Mouse (Mus musculus) kidney, embryonic 16.5 days (tissue): ENCODE data around the gene Zfp385c. TPM values are rescaled to one million over a fixed set of nuclear protein-coding genes. Genes with fewer than 3 reads are reported as not detected.

Experiments
- ATAC-seq: fragments of 200-750 bp; cut with Nextera tagmentation; 2 replicates; pipeline ENCODE4 v1.8.0; 2017; ENCODE audit warnings: moderate TSS enrichment; ENCODE audit not compliant: low FRiP score, low TSS enrichment
- H3K27ac ChIP-seq: fragments of 300-500 bp; sonication (generic); 2 replicates; pipeline ENCODE4 v1.5.1; 2014; ENCODE audit warnings: low read length
- H3K27me3 ChIP-seq: fragments of 300-500 bp; sonication (generic); 2 replicates; pipeline ENCODE4 v1.6.1; 2014; ENCODE audit warnings: low read length, control low read depth, mixed read lengths; ENCODE audit not compliant: insufficient read depth
- H3K36me3 ChIP-seq: fragments of 300-500 bp; sonication (generic); 2 replicates; pipeline ENCODE4 v1.6.1; 2014; ENCODE audit warnings: low read length, control low read depth, mixed read lengths; ENCODE audit not compliant: insufficient read depth
- H3K4me1 ChIP-seq: fragments of 300-500 bp; sonication (generic); 2 replicates; pipeline ENCODE4 v1.6.1; 2014; ENCODE audit warnings: low read length, control low read depth, mixed read lengths; ENCODE audit not compliant: insufficient read depth
- H3K4me2 ChIP-seq: fragments of 300-500 bp; sonication (generic); replicated peaks from 2 replicates; pipeline ENCODE4 v1.6.1; 2014; ENCODE audit warnings: low read depth, low read length
- H3K4me3 ChIP-seq: fragments of 300-500 bp; sonication (generic); 2 replicates; pipeline ENCODE4 v1.5.1; 2014; ENCODE audit warnings: mild to moderate bottlenecking, low read length
- H3K9ac ChIP-seq: fragments of 300-500 bp; sonication (generic); replicated peaks from 2 replicates; pipeline ENCODE4 v1.6.1; 2014; ENCODE audit warnings: low read length
- H3K9me3 ChIP-seq: fragments of 300-500 bp; sonication (generic); 2 replicates; pipeline ENCODE4 v1.6.1; 2016; ENCODE audit warnings: low read length, control low read depth
- WGBS: fragments of 180-500 bp; shearing (Covaris S2); extraction: QIAGEN DNeasy Blood & Tissue Kit; methylation state at CpG from one replicate; pipeline ENCODE4 v1.1.7; 2014; 5-methylcytosine and 5-hydroxymethylcytosine counted together
- polyA plus RNA-seq: library from polyadenylated mRNA; unstranded; fragments of >200 nt; fragmentation: Nextera tagmentation; extraction: Ambion mirVana; gene quantifications from 2 replicates; pipeline ENCODE4 v1.2.1, GENCODE M21; 2015

Gene Zfp385c
- polyA plus RNA-seq = 0.32 and 0.69 TPM in 2 replicates

- WGBS = 1% methylated on average over 23 of the region's 23 CpGs
- Histone ChIP-seq H3K9ac (peak within 1 kb of the TSS; percentile 61; the same call in 1 of the 2 replicates), H3K4me1 (peaks cover 8% of the 10 kb centered on the region), H3K4me3 (peak within 1 kb of the TSS; percentile 38), H3K4me2 (peak within 1 kb of the TSS; percentile 55), H3K27me3 (peaks cover 2% of the 10 kb centered on the region; the same call in 1 of the 2 replicates), H3K9me3 (no peaks in the 10 kb centered on the region), H3K36me3 (no peaks in the 10 kb centered on the region), H3K27ac (no peak within 1 kb of the TSS)
- no peak for ATAC-seq
Measured at GRCm38 (mm10) chr11:100692164-100692616, at the start of gene Zfp385c. TSS of gene Zfp385c (minus strand) at chr11:100692455.

- H3K4me3 ChIP-seq = no peak overlapping the region
- no peak overlapping the region for H3K27ac ChIP-seq
- 55% methylated on average over 6 of the region's 6 CpGs for WGBS
- no peak overlapping the region for H3K4me2 ChIP-seq
- H3K9ac ChIP-seq = no peak overlapping the region
- no peaks in the 10 kb centered on the region for H3K36me3 ChIP-seq
- H3K27me3 ChIP-seq = no peaks in the 10 kb centered on the region
- peaks cover 10% of the 10 kb centered on the region for H3K4me1 ChIP-seq
- ATAC-seq = no peak
- no peaks in the 10 kb centered on the region for H3K9me3 ChIP-seq
Measured at GRCm38 (mm10) chr11:100741348-100741747, 49.1 kb upstream of the Zfp385c start.

GRCm38 (mm10) chr11:100738749-100739148 is 46.5 kb upstream of the Zfp385c start:
- WGBS = 17% methylated on average over 5 of the region's 5 CpGs

DNA sequence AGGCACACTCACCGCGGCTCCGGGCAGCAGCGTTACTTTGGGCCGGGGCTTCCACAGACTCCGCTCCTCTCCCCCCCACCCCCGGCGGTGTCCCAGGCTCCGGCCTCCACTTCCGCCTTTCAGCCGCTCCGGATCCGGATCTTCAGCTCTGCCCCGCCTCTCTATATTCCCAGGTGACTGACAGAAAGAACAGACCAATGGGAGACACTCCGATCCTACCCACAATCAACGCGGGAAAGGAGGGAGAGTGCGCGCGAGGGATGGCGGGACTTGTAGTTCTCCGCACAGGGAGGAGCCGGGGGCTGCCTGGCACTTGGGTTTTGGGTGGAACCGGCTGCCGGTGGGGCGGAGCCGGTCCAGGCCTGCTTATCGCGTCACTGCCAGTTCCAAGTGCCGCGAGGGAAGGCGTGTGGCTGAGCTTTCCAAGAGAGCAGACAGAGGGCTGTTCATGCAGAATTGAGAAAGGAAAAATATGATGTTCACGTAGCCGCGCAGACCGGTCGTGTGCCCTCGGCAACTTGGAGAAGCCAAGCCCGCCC is 45.9 kb upstream of the Zfp385c start, which contains the start of gene Rab5c:
Gene Rab5c, minus strand, starts transcription at position 150 of the 539 bp plus-strand sequence.
- peak; percentile 99 for ATAC-seq
- peak within 1 kb of the TSS; percentile 72 for H3K4me2 ChIP-seq
- H3K27ac ChIP-seq = 0 out of 2 replicates have a peak within 1 kb of the TSS, but pooled peaks have one; percentile 40
- H3K4me3 ChIP-seq = peak within 1 kb of the TSS; percentile 99
- peak within 1 kb of the TSS; percentile 96 for H3K9ac ChIP-seq
- WGBS = under 1% methylated on average over 39 of the region's 39 CpGs
- no peaks in the 10 kb centered on the region for H3K27me3 ChIP-seq
- H3K4me1 ChIP-seq = peaks cover 18% of the 10 kb centered on the region
- no peaks in the 10 kb centered on the region for H3K9me3 ChIP-seq
- H3K36me3 ChIP-seq = no peaks in the 10 kb centered on the region

More at GRCm38 (mm10) chr11:100738749-100739148, 46.5 kb upstream of the Zfp385c start:
- ATAC-seq = no peak
- Histone ChIP-seq H3K4me3 (peak overlapping the region; percentile 99), H3K36me3 (no peaks in the 10 kb centered on the region), H3K4me2 (peak overlapping the region; percentile 72), H3K27me3 (no peaks in the 10 kb centered on the region), H3K9ac (no peak overlapping the region), H3K4me1 (peaks cover 18% of the 10 kb centered on the region), H3K9me3 (no peaks in the 10 kb centered on the region), H3K27ac (no peak overlapping the region)

DNA sequence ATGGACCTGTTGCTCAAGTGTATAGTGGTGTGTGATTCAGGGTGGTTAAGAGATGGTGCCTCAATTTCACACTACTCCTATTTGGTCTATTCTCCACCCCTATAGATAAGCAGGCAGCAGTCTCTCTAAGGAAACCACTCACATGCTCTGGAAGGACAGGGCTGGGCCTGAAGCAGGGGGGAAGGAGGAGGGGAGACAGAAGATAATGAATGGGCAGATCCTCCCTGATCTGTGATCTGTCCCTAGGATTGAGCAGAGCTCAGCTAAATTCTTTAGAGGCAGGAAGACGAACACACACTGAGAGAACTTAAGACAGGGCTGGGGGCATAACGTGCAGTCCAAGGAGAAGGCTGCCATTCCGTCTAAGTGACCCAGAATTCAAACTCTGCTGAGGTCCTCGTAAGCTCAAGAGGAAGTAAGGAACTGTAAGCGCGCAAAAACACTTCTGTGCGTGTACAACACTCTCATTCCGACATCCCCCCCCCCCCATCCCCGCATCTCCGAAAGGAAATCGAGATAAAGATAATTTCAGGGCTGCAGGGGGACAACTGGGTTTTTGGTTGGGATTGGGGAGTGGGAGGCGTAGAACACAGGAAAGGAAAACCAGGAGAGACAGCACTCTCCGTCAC is 45.0 kb upstream of the Zfp385c start:
- ATAC-seq = no peak
- Histone ChIP-seq H3K27me3 (no peaks in the 10 kb centered on the region), H3K4me1 (peaks cover 18% of the 10 kb centered on the region), H3K36me3 (no peaks in the 10 kb centered on the region), H3K27ac (0 out of 2 replicates have a peak overlapping the region, but pooled peaks have one; percentile 25), H3K9ac (peak overlapping the region; percentile 96), H3K4me2 (peak overlapping the region; percentile 70), H3K9me3 (no peaks in the 10 kb centered on the region), H3K4me3 (peak overlapping the region; percentile 99)
- WGBS = under 1% methylated on average over 13 of the region's 13 CpGs

GRCm38 (mm10) chr11:100736746-100737080 is 44.5 kb upstream of the Zfp385c start:
- H3K9me3 ChIP-seq = no peaks in the 10 kb centered on the region
- H3K36me3 ChIP-seq = no peaks in the 10 kb centered on the region
- 75% methylated on average over 4 of the region's 4 CpGs for WGBS
- 0 out of 2 replicates have a peak overlapping the region, but pooled peaks have one; percentile 25 for H3K27ac ChIP-seq
- H3K9ac ChIP-seq = peak overlapping the region; percentile 96
- H3K4me1 ChIP-seq = peaks cover 18% of the 10 kb centered on the region
- no peak for ATAC-seq
- peak overlapping the region; percentile 99 for H3K4me3 ChIP-seq
- H3K27me3 ChIP-seq = no peaks in the 10 kb centered on the region
- peak overlapping the region; percentile 70 for H3K4me2 ChIP-seq

DNA sequence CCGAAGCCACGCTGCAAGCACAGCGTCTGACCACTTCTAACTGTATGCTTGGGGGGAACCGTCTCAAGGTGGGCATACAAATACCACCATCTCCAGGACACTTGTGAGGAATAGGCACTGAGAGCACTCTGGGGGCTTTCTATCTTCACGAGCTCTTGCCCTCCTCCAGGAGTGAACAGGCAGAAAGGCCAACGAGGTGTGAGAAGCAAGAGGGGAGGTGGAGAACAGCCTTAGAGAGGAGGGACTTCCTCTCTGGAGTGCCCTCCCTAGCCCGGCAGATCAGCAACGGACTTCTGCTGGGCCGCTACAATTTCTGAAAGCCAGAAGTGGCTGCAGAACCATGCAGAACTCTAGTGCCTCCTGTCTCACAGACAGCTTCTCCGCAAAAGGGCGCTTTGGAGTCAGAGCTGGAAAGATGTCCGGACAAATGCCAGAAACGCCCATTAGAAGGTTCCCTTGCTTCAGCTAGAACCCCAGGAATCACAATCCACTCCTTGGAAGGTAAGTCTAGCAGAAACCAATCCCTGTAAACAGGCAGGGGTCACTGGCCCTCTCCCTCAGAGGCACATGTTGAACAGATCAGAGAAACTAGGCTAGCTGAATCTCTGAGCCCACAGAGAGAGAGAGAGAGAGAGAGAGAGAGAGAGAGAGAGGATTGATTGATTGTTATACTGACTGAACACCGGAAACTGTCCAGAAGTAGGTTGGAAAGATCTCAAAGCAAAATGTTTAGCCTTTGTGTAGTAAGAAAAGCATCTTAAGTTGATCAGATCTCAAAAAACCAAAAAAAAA is 43.9 kb upstream of the Zfp385c start:
- 74% methylated on average over 14 of the region's 14 CpGs for WGBS
- ATAC-seq = no peak
- peaks cover 18% of the 10 kb centered on the region for H3K4me1 ChIP-seq
- no peak overlapping the region; the same call in 1 of the 2 replicates for H3K9ac ChIP-seq
- no peaks in the 10 kb centered on the region for H3K27me3 ChIP-seq
- no peaks in the 10 kb centered on the region for H3K9me3 ChIP-seq
- H3K27ac ChIP-seq = no peak overlapping the region
- H3K4me2 ChIP-seq = peak overlapping the region; percentile 5; the same call in 1 of the 2 replicates
- no peaks in the 10 kb centered on the region for H3K36me3 ChIP-seq
- H3K4me3 ChIP-seq = peak overlapping the region; percentile 99; the same call in 1 of the 2 replicates

DNA sequence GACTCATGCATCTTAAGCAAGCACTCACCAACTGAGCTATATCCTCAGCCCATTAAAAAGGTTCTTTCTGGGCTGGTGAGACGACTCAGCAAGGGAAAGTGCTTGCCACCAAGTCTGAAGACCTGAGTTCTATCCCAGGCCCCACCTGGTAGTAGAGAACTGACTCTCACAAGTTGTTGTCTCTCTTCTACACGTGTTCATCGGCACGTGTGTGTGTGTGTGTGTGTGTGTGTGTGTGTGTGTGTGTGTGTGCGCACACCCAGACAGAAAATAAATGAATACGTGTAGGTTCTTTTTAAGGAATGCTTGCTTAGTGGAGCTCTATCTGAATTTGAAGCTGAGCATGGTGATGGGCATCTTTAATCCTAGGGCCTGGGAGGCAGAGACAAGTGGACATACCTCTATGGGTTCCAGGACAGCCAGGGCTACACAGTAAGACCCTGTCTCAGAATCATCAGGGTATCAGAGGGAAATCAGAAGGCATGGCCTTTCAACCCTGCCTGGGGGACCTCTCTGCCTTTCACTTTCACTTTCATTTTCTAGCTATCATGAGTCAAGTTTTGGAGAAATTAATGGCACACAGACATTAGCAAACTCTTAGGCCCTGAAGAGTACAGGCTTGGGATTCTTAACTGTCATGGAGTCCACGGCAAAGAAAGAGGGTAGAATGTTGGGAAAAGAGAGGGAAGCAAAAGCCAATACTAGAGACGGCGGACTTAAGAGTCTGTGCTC is 43.0 kb upstream of the Zfp385c start:
- WGBS = 93% methylated on average over 9 of the region's 9 CpGs
- H3K27me3 ChIP-seq = no peaks in the 10 kb centered on the region
- no peaks in the 10 kb centered on the region for H3K36me3 ChIP-seq
- no peak overlapping the region for H3K27ac ChIP-seq
- peaks cover 18% of the 10 kb centered on the region for H3K4me1 ChIP-seq
- no peak overlapping the region for H3K9ac ChIP-seq
- H3K4me2 ChIP-seq = no peak overlapping the region
- ATAC-seq = no peak
- no peaks in the 10 kb centered on the region for H3K9me3 ChIP-seq
- no peak overlapping the region for H3K4me3 ChIP-seq
